In the genomic region with DNA sequence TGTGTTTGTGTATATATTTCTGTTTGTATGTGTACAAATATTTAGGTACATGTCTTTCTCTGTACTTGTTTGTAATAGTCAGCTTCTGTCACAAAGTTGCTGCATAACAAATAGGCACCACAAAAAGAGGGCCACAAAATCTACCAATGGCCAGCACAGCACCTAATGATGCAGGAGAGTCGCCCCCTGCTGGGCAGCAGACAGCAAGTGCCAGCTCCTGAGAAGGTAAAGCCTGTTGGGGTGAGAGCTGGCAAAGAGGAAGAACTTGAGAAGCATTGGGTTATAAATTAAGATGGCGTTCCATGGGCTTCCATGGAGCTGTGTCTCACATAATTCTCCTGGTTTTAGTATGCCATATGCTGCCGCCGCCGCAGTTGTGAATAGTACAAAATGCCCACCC, we compare ENCODE assay signal across 12 mouse cellular contexts. TPM values are rescaled to one million over a fixed set of nuclear protein-coding genes. Genes with fewer than 3 reads are reported as not detected.
A peak's percentile ranks its signal among the peaks of the same experiment; 100 is the strongest.
DNase-seq lines count a peak whose midpoint lies in the region; ATAC-seq and TF ChIP-seq lines count a peak whose summit lies in the region.
"Had no signal": no experiment of that assay in that cellular context is flagged by ENCODE, and none has a peak within 500 bp of the region (broad histone marks: within the 10 kb centered on the region; RNA-seq: fewer than 3 reads in every experiment).

No protein-coding gene starts in this region.

- no peaks in the 10 kb centered on the region for H3K9me3 ChIP-seq in lung, embryonic 14.5 days (ENCODE audit: low read depth, low read length)
- no peaks in the 10 kb centered on the region for H3K9me3 ChIP-seq in ES-E14 (ENCODE audit: control insufficient read depth, insufficient read depth, low read depth, low read length)
- no peaks in the 10 kb centered on the region for H3K9me3 ChIP-seq in forebrain, embryonic 16.5 days (ENCODE audit: control insufficient read depth, low read length)
- H3K9me3 ChIP-seq in midbrain, embryonic 16.5 days (replicated peaks; ENCODE audit: control insufficient read depth, low read length, poor library complexity, severe bottlenecking) = no peaks in the 10 kb centered on the region
- H3K9me3 ChIP-seq: embryonic facial prominence, embryonic 15.5 days had no signal

- H3K4me3 ChIP-seq in lung, embryonic 14.5 days (ENCODE audit: low read depth, low read length) = no peak overlapping the region
- H3K4me3 ChIP-seq in ES-E14 (ENCODE audit: insufficient read depth in 1 of 2, low read depth in 1 of 2, low read length in 2 of 2, poor library complexity in 1 of 2, severe bottlenecking in 1 of 2) = no peak overlapping the region
- H3K4me3 ChIP-seq in forebrain, embryonic 16.5 days (replicated peaks; ENCODE audit: low read length) = no peak overlapping the region
- no peak overlapping the region for H3K4me3 ChIP-seq in midbrain, embryonic 16.5 days (ENCODE audit: low read depth, low read length)
- H3K4me3 ChIP-seq: embryonic facial prominence, embryonic 15.5 days; myocyte had no signal

- H3K27me3 ChIP-seq in lung, embryonic 14.5 days (ENCODE audit: insufficient read depth, low read length) = no peaks in the 10 kb centered on the region
- H3K27me3 ChIP-seq in forebrain, embryonic 16.5 days (replicated peaks; ENCODE audit: control insufficient read depth, insufficient read depth, low read length) = no peaks in the 10 kb centered on the region
- H3K27me3 ChIP-seq in midbrain, embryonic 16.5 days (ENCODE audit: control insufficient read depth, insufficient read depth, low read depth, low read length) = no peaks in the 10 kb centered on the region
- H3K27me3 ChIP-seq: embryonic facial prominence, embryonic 15.5 days had no signal

- WGBS in lung, embryonic 14.5 days = 79% methylated on average over 5 of the region's 5 CpGs
- 57% methylated on average over 5 of the region's 5 CpGs for WGBS in forebrain, embryonic 16.5 days
- WGBS in midbrain, embryonic 16.5 days = 71% methylated on average over 5 of the region's 5 CpGs

- peak; percentile 43 for TF ChIP-seq CTCF in lung, embryonic 14.5 days (IDR thresholded peaks at IDR 0.05; ENCODE audit: low read depth)

- DNase-seq in lung, embryonic 14.5 days = peak; percentile 29
- no peak for DNase-seq in lung, postnatal 36 days
- no peak for DNase-seq in ES-E14 (ENCODE audit: low read depth, low spot score)
- no peak for DNase-seq in frontal cortex, postnatal 25 days (ENCODE audit: low spot score in 2 of 2)
- DNase-seq in cerebellum, adult 9-11 months = no peak
- DNase-seq: adrenal gland, postnatal 25 days; heart, postnatal 36 days had no signal

- H3K4me2 ChIP-seq in lung, embryonic 14.5 days = no peak overlapping the region
- H3K4me2 ChIP-seq in forebrain, embryonic 16.5 days (ENCODE audit: low read length) = no peak overlapping the region
- no peak overlapping the region for H3K4me2 ChIP-seq in midbrain, embryonic 16.5 days (ENCODE audit: low read length)
- H3K4me2 ChIP-seq: embryonic facial prominence, embryonic 15.5 days had no signal

- ATAC-seq in lung, embryonic 14.5 days (ENCODE audit: insufficient read depth) = no peak
- ATAC-seq in forebrain, embryonic 16.5 days = no peak
- ATAC-seq in midbrain, embryonic 16.5 days = no peak
- ATAC-seq in erythroid progenitor cell, adult 5-6 weeks (replicated peaks; ENCODE audit: low FRiP score, poor library complexity, severe bottlenecking) = no peak

- in situ Hi-C loops in ES-E14 (cut with MboI; ENCODE audit: low sequenced_read_pairs in 2 of 2, unreplicated experiment in 2 of 2) = loop anchor here in 1 of 2 experiments (25.0 kb wide), 1 partner anchor 204 kb away; no protein-coding TSS in a partner anchor

- H3K9ac ChIP-seq in lung, embryonic 14.5 days = no peak overlapping the region
- no peak overlapping the region for H3K9ac ChIP-seq in ES-E14 (ENCODE audit: insufficient read depth, low read depth, low read length, poor library complexity, severe bottlenecking)
- no peak overlapping the region for H3K9ac ChIP-seq in forebrain, embryonic 16.5 days (replicated peaks; ENCODE audit: low read depth, low read length)
- H3K9ac ChIP-seq in midbrain, embryonic 16.5 days (ENCODE audit: low read depth, low read length) = no peak overlapping the region
- H3K9ac ChIP-seq: embryonic facial prominence, embryonic 15.5 days had no signal

- H3K27ac ChIP-seq in lung, embryonic 14.5 days (ENCODE audit: low read depth) = no peak overlapping the region
- no peak overlapping the region for H3K27ac ChIP-seq in ES-E14 (ENCODE audit: insufficient read depth, low read depth, low read length, poor library complexity, severe bottlenecking)
- H3K27ac ChIP-seq in forebrain, embryonic 16.5 days (ENCODE audit: low read length) = peak overlapping the region; percentile 5; the same call in 1 of the 2 replicates
- H3K27ac ChIP-seq in midbrain, embryonic 16.5 days (ENCODE audit: low read length) = peak overlapping the region; percentile 63; the same call in 1 of the 2 replicates
- H3K27ac ChIP-seq: embryonic facial prominence, embryonic 15.5 days had no signal

- H3K36me3 ChIP-seq in lung, embryonic 14.5 days (ENCODE audit: insufficient read depth) = peaks cover 6% of the 10 kb centered on the region
- peaks cover 5% of the 10 kb centered on the region for H3K36me3 ChIP-seq in ES-E14 (ENCODE audit: control insufficient read depth, insufficient read depth, low read length, poor library complexity, severe bottlenecking)
- H3K36me3 ChIP-seq in forebrain, embryonic 16.5 days (ENCODE audit: control insufficient read depth, insufficient read depth) = peaks cover 5% of the 10 kb centered on the region
- no peaks in the 10 kb centered on the region for H3K36me3 ChIP-seq in midbrain, embryonic 16.5 days (ENCODE audit: control insufficient read depth, insufficient read depth, low read length)

- H3K4me1 ChIP-seq in lung, embryonic 14.5 days (ENCODE audit: insufficient read depth) = 0 out of 2 replicates have a peak, but pooled peaks cover 4% of the 10 kb centered on the region
- H3K4me1 ChIP-seq in ES-E14 (ENCODE audit: control insufficient read depth in 2 of 2, insufficient read depth in 2 of 2, low read length in 2 of 2, poor library complexity in 1 of 2) = peaks cover 2 to 4% of the 10 kb centered on the region in 2 experiments; a peak in 2 of 4 replicates
- peaks cover 23% of the 10 kb centered on the region for H3K4me1 ChIP-seq in forebrain, embryonic 16.5 days (replicated peaks; ENCODE audit: control insufficient read depth, insufficient read depth, low read length)
- peaks cover 16% of the 10 kb centered on the region for H3K4me1 ChIP-seq in midbrain, embryonic 16.5 days (ENCODE audit: control insufficient read depth, insufficient read depth, low read length)

TF ChIP-seq in ES-E14, 5 proteins besides CTCF, POLR2A, EP300 and RAD21:
- TF ChIP-seq ZNF384 (IDR thresholded peaks at IDR 0.05; ENCODE audit: low read depth, low read length) (no peak), ZC3H11A (IDR thresholded peaks at IDR 0.05; ENCODE audit: borderline replicate concordance, low read depth, low read length) (peak; percentile 41; the same call in 1 of the 2 replicates)

RNA-seq across cellular contexts. Expression of a gene that starts 0.6 kb away (rescaled TPM):
- 7.3 and 10.9 TPM in 2 replicates for polyA plus RNA-seq in lung, embryonic 14.5 days (2014; fragmentation: Nextera tagmentation; extraction: Ambion mirVana)
- total RNA-seq in ES-E14 (2012; rRNA removed) = 10.5 and 11.1 TPM in 2 replicates
- polyA plus RNA-seq in forebrain, embryonic 16.5 days (2015; fragmentation: Nextera tagmentation; extraction: Ambion mirVana) = 8.7 and 9.0 TPM in 2 replicates
- polyA plus RNA-seq in midbrain, embryonic 16.5 days (2015; fragmentation: Nextera tagmentation; extraction: Ambion mirVana) = 8.8 and 9.0 TPM in 2 replicates
- total RNA-seq in erythroid progenitor cell, adult 5-6 weeks (2015; ENCODE audit: low replicate concordance) = 0.72 and 2.5 TPM in 2 replicates
- 0.51 TPM in 1 of 2 replicates, not detected in the other for total RNA-seq in erythroid progenitor cell, adult 5-6 weeks (2017; ENCODE audit: low replicate concordance)

RNA-seq across cellular contexts. Expression of a gene that starts 13.7 kb away (rescaled TPM):
- polyA plus RNA-seq in lung, embryonic 14.5 days (2014; fragmentation: Nextera tagmentation; extraction: Ambion mirVana) = 6.3 and 6.9 TPM in 2 replicates
- 23.6 and 24.2 TPM in 2 replicates for total RNA-seq in ES-E14 (2012; rRNA removed)
- 3.2 and 3.4 TPM in 2 replicates for polyA plus RNA-seq in forebrain, embryonic 16.5 days (2015; fragmentation: Nextera tagmentation; extraction: Ambion mirVana)
- polyA plus RNA-seq in midbrain, embryonic 16.5 days (2015; fragmentation: Nextera tagmentation; extraction: Ambion mirVana) = 5.7 and 5.8 TPM in 2 replicates
- 7.1 and 11.9 TPM in 2 replicates for total RNA-seq in erythroid progenitor cell, adult 5-6 weeks (2015; ENCODE audit: low replicate concordance)
- 16.3 and 19.1 TPM in 2 replicates for total RNA-seq in erythroid progenitor cell, adult 5-6 weeks (2017; ENCODE audit: low replicate concordance)

Comparison
In these comparisons a context has a peak if more than half of its experiments do, and no peak if none do; other contexts are left out.
1. H3K27ac ChIP-seq: peak in forebrain, embryonic 16.5 days (single experiment) and midbrain, embryonic 16.5 days (single experiment); none in lung, embryonic 14.5 days (single experiment) and ES-E14 (single experiment).